Mouse (Mus musculus): ENCODE measurements around the gene Tsc22d4. TPM values are rescaled to one million over a fixed set of nuclear protein-coding genes. Genes with fewer than 3 reads are reported as not detected.
"Not testable (repeated sequence)": the region's sequence is repeated elsewhere in the genome, so short reads cannot be mapped to it uniquely, and the experiment has no call there.

Gene Tsc22d4
- total RNA-seq (2022) = 10 to 100 TPM; 39.6 to 68.9 (median 47.7) TPM

GRCm38 (mm10) chr5:137745214-137746171 lies at the start of gene Tsc22d4:
Gene Tsc22d4 (plus strand): TSS chr5:137745730.
- peak; percentile 78 to 83 for DNase-seq (ENCODE audit: low spot score in 2 of 2)

- no peak for DNase-seq (ENCODE audit: low spot score in 2 of 2)
Measured at GRCm38 (mm10) chr5:137695930-137696329, 49.6 kb upstream of the Tsc22d4 start.

GRCm38 (mm10) chr5:137699080-137699479 lies 46.5 kb upstream of the Tsc22d4 start:
- DNase-seq (ENCODE audit: low spot score in 2 of 2) = no peak

GRCm38 (mm10) chr5:137699850-137700249 lies 45.7 kb upstream of the Tsc22d4 start:
- no peak for DNase-seq (ENCODE audit: low spot score in 2 of 2)

- DNase-seq (ENCODE audit: low spot score in 2 of 2) = no peak
Measured at GRCm38 (mm10) chr5:137705242-137705641, 40.3 kb upstream of the Tsc22d4 start.

GRCm38 (mm10) chr5:137706913-137707633 lies 38.5 kb upstream of the Tsc22d4 start:
- no peak for DNase-seq (ENCODE audit: low spot score in 2 of 2)

GRCm38 (mm10) chr5:137713454-137713853 lies 32.1 kb upstream of the Tsc22d4 start:
- DNase-seq (ENCODE audit: low spot score in 2 of 2) = no peak

GRCm38 (mm10) chr5:137715685-137716084 lies 29.8 kb upstream of the Tsc22d4 start:
- DNase-seq (ENCODE audit: low spot score in 2 of 2) = no peak

- DNase-seq (ENCODE audit: low spot score in 2 of 2) = no peak
Measured at GRCm38 (mm10) chr5:137718020-137718790, 27.3 kb upstream of the Tsc22d4 start.

GRCm38 (mm10) chr5:137719088-137719487 lies 26.4 kb upstream of the Tsc22d4 start:
- no peak for DNase-seq (ENCODE audit: low spot score in 2 of 2)

- DNase-seq (ENCODE audit: low spot score in 2 of 2) = not testable (repeated sequence)
Measured at GRCm38 (mm10) chr5:137720558-137721164, 24.9 kb upstream of the Tsc22d4 start.

- no peak for DNase-seq (ENCODE audit: low spot score in 2 of 2)
Measured at GRCm38 (mm10) chr5:137723840-137724239, 21.7 kb upstream of the Tsc22d4 start.

GRCm38 (mm10) chr5:137726767-137727166 lies 18.8 kb upstream of the Tsc22d4 start:
- DNase-seq (ENCODE audit: low spot score in 2 of 2) = no peak

- no peak for DNase-seq (ENCODE audit: low spot score in 2 of 2)
Measured at GRCm38 (mm10) chr5:137733638-137734288, 11.8 kb upstream of the Tsc22d4 start.

GRCm38 (mm10) chr5:137734289-137735061 lies 11.1 kb upstream of the Tsc22d4 start:
- DNase-seq (ENCODE audit: low spot score in 2 of 2) = no peak

GRCm38 (mm10) chr5:137737400-137737940 lies 8.1 kb upstream of the Tsc22d4 start:
- DNase-seq (ENCODE audit: low spot score in 2 of 2) = no peak

- DNase-seq (ENCODE audit: low spot score in 2 of 2) = no peak
Measured at GRCm38 (mm10) chr5:137738516-137738915, 7.0 kb upstream of the Tsc22d4 start.

- no peak for DNase-seq (ENCODE audit: low spot score in 2 of 2)
Measured at GRCm38 (mm10) chr5:137739471-137739870, 6.1 kb upstream of the Tsc22d4 start.

GRCm38 (mm10) chr5:137740506-137740905 lies 5.0 kb upstream of the Tsc22d4 start:
- DNase-seq (ENCODE audit: low spot score in 2 of 2) = no peak
